Mouse (Mus musculus): ENCODE data around the gene Tmem120b. TPM values are rescaled to one million over a fixed set of nuclear protein-coding genes. Genes with fewer than 3 reads are reported as not detected.
"Not testable (repeated sequence)": the region's sequence is repeated elsewhere in the genome, so short reads cannot be mapped to it uniquely, and the experiment has no call there.

Tmem120b gene
- polyA plus RNA-seq, 1 experiment from 2014 or later = 9.0 TPM

GRCm38 (mm10) chr5:123058251-123059102 lies 9.7 kb upstream of the Tmem120b start:
- ATAC-seq (ENCODE audit: low FRiP score) = no peak
- Histone ChIP-seq H3K27me3 (no peaks in the 10 kb centered on the region), H3K36me3 (replicated peaks) (no peaks in the 10 kb centered on the region), H3K4me3 (replicated peaks) (peak overlapping the region; percentile 31), H3K27ac (0 out of 2 replicates have a peak overlapping the region, but pooled peaks have one; percentile 43), H3K9me3 (no peaks in the 10 kb centered on the region), H3K4me1 (0 out of 2 replicates have a peak, but pooled peaks cover 2% of the 10 kb centered on the region), H3K9ac (peak overlapping the region; percentile 1; the same call in 1 of the 2 replicates), H3K4me2 (peak overlapping the region; percentile 49)
- WGBS = 48% methylated on average over 16 of the region's 16 CpGs

GRCm38 (mm10) chr5:123059757-123060520 lies 8.3 kb upstream of the Tmem120b start:
- no peak overlapping the region for H3K27ac ChIP-seq
- no peaks in the 10 kb centered on the region for H3K27me3 ChIP-seq
- H3K4me1 ChIP-seq = 0 out of 2 replicates have a peak, but pooled peaks cover 2% of the 10 kb centered on the region
- H3K4me3 ChIP-seq (replicated peaks) = no peak overlapping the region
- no peak overlapping the region for H3K9ac ChIP-seq
- WGBS = 39% methylated on average over 14 of the region's 14 CpGs
- no peak overlapping the region for H3K4me2 ChIP-seq
- no peak for ATAC-seq (ENCODE audit: low FRiP score)
- no peaks in the 10 kb centered on the region for H3K36me3 ChIP-seq (replicated peaks)
- no peaks in the 10 kb centered on the region for H3K9me3 ChIP-seq

- H3K9ac ChIP-seq = no peak overlapping the region
- 85% methylated on average over 9 of the region's 9 CpGs for WGBS
- H3K36me3 ChIP-seq (replicated peaks) = no peaks in the 10 kb centered on the region
- H3K27ac ChIP-seq = no peak overlapping the region
- H3K4me1 ChIP-seq = 0 out of 2 replicates have a peak, but pooled peaks cover 2% of the 10 kb centered on the region
- H3K4me2 ChIP-seq = no peak overlapping the region
- H3K9me3 ChIP-seq = no peaks in the 10 kb centered on the region
- no peak for ATAC-seq (ENCODE audit: low FRiP score)
- no peak overlapping the region for H3K4me3 ChIP-seq (replicated peaks)
- H3K27me3 ChIP-seq = no peaks in the 10 kb centered on the region
These were observed 7.4 kb upstream of the Tmem120b start for GRCm38 (mm10) chr5:123060706-123061401.

GRCm38 (mm10) chr5:123061402-123061749 lies 6.8 kb upstream of the Tmem120b start:
- H3K9me3 ChIP-seq; H3K4me2 ChIP-seq; H3K27me3 ChIP-seq; H3K4me3 ChIP-seq (replicated peaks); H3K36me3 ChIP-seq (replicated peaks); H3K4me1 ChIP-seq; H3K9ac ChIP-seq; H3K27ac ChIP-seq; ATAC-seq (ENCODE audit: low FRiP score): not testable (repeated sequence)
- whole genome bisulfite sequencing = 83% methylated on average over 6 of the region's 6 CpGs

GRCm38 (mm10) chr5:123063141-123063540 lies 5.1 kb upstream of the Tmem120b start:
- H3K4me2 ChIP-seq = no peak overlapping the region
- WGBS = 88% methylated on average over 3 of the region's 3 CpGs
- H3K27ac ChIP-seq = no peak overlapping the region
- no peaks in the 10 kb centered on the region for H3K9me3 ChIP-seq
- no peak for ATAC-seq (ENCODE audit: low FRiP score)
- no peaks in the 10 kb centered on the region for H3K36me3 ChIP-seq (replicated peaks)
- no peak overlapping the region for H3K4me3 ChIP-seq (replicated peaks)
- H3K4me1 ChIP-seq = 0 out of 2 replicates have a peak, but pooled peaks cover 2% of the 10 kb centered on the region
- H3K9ac ChIP-seq = no peak overlapping the region
- no peaks in the 10 kb centered on the region for H3K27me3 ChIP-seq

- no peaks in the 10 kb centered on the region for H3K9me3 ChIP-seq
- no peak overlapping the region for H3K4me2 ChIP-seq
- WGBS = 31% methylated on average over 6 of the region's 6 CpGs
- no peak overlapping the region for H3K9ac ChIP-seq
- H3K27ac ChIP-seq = no peak overlapping the region
- H3K4me3 ChIP-seq (replicated peaks) = no peak overlapping the region
- no peaks in the 10 kb centered on the region for H3K27me3 ChIP-seq
- H3K4me1 ChIP-seq = 0 out of 2 replicates have a peak, but pooled peaks cover 2% of the 10 kb centered on the region
- no peak for ATAC-seq (ENCODE audit: low FRiP score)
- H3K36me3 ChIP-seq (replicated peaks) = no peaks in the 10 kb centered on the region
These were observed 4.0 kb upstream of the Tmem120b start for GRCm38 (mm10) chr5:123064207-123064606.

GRCm38 (mm10) chr5:123067395-123067995 lies 720 bp upstream of the Tmem120b start:
- Histone ChIP-seq H3K27me3 (0 out of 2 replicates have a peak, but pooled peaks cover 5% of the 10 kb centered on the region), H3K4me2 (no peak overlapping the region), H3K4me3 (replicated peaks) (no peak overlapping the region), H3K4me1 (no peaks in the 10 kb centered on the region), H3K36me3 (replicated peaks) (no peaks in the 10 kb centered on the region), H3K9me3 (no peaks in the 10 kb centered on the region), H3K9ac (no peak overlapping the region), H3K27ac (no peak overlapping the region)
- WGBS = 26% methylated on average over 6 of the region's 6 CpGs
- no peak for ATAC-seq (ENCODE audit: low FRiP score)

GRCm38 (mm10) chr5:123068714-123069113 lies 499 bp downstream of the Tmem120b start:
- Histone ChIP-seq H3K27me3 (0 out of 2 replicates have a peak, but pooled peaks cover 5% of the 10 kb centered on the region), H3K27ac (no peak overlapping the region), H3K36me3 (replicated peaks) (no peaks in the 10 kb centered on the region), H3K4me3 (replicated peaks) (no peak overlapping the region), H3K9me3 (no peaks in the 10 kb centered on the region), H3K4me2 (no peak overlapping the region), H3K4me1 (no peaks in the 10 kb centered on the region), H3K9ac (no peak overlapping the region)
- 86% methylated on average over 2 of the region's 2 CpGs for WGBS
- ATAC-seq (ENCODE audit: low FRiP score) = no peak

GRCm38 (mm10) chr5:123075576-123076418 lies 7.6 kb downstream of the Tmem120b start:
- Histone ChIP-seq H3K4me2 (peak overlapping the region; percentile 100), H3K9ac (peak overlapping the region; percentile 77), H3K4me3 (replicated peaks) (peak overlapping the region; percentile 77), H3K27ac (0 out of 2 replicates have a peak overlapping the region, but pooled peaks have one; percentile 15), H3K4me1 (peaks cover 22% of the 10 kb centered on the region), H3K9me3 (peaks cover 6% of the 10 kb centered on the region; the same call in 1 of the 2 replicates), H3K27me3 (peaks cover 16% of the 10 kb centered on the region; the same call in 1 of the 2 replicates), H3K36me3 (replicated peaks) (no peaks in the 10 kb centered on the region)
- 9% methylated on average over 45 of the region's 45 CpGs for WGBS
- ATAC-seq (ENCODE audit: low FRiP score) = peak; percentile 95

- Histone ChIP-seq H3K4me1 (peaks cover 22% of the 10 kb centered on the region), H3K27ac (0 out of 2 replicates have a peak overlapping the region, but pooled peaks have one; percentile 15), H3K36me3 (replicated peaks) (no peaks in the 10 kb centered on the region), H3K4me2 (peak overlapping the region; percentile 100), H3K4me3 (replicated peaks) (peak overlapping the region; percentile 77), H3K27me3 (peaks cover 16% of the 10 kb centered on the region; the same call in 1 of the 2 replicates), H3K9me3 (peaks cover 6% of the 10 kb centered on the region; the same call in 1 of the 2 replicates), H3K9ac (peak overlapping the region; percentile 77)
- 6% methylated on average over 35 of the region's 35 CpGs for WGBS
- peak; percentile 79 for ATAC-seq (ENCODE audit: low FRiP score)
These were observed 8.4 kb downstream of the Tmem120b start for GRCm38 (mm10) chr5:123076419-123077281.
